Mouse (Mus musculus): ENCODE measurements around the gene Rictor.
"Not testable (repeated sequence)": the region's sequence is repeated elsewhere in the genome, so short reads cannot be mapped to it uniquely, and the experiment has no call there.

Rictor gene

GRCm38 (mm10) chr15:6723338-6723737 is 15.2 kb downstream of the Rictor start:
- in situ Hi-C loops (cut with MboI; ENCODE audit: unreplicated experiment in 2 of 2) = loop anchor here (25.0 kb wide), 2 partner anchors 1536 to 1611 kb away; partner anchors contain the start of genes Card6 (in 1 of the 2), Rpl37 (in 1 of the 2) and Ttc33 (in 1 of the 2)

- in situ Hi-C loops (cut with MboI; ENCODE audit: unreplicated experiment in 2 of 2) = loop anchor here (25.0 kb wide), 2 partner anchors 1537 to 1612 kb away; partner anchors contain the start of genes Card6 (in 1 of the 2), Rpl37 (in 1 of the 2) and Ttc33 (in 1 of the 2)
Observed at GRCm38 (mm10) chr15:6724442-6724841, 16.3 kb downstream of the Rictor start.

GRCm38 (mm10) chr15:6726130-6726808 is 18.1 kb downstream of the Rictor start:
- in situ Hi-C loops (cut with MboI; ENCODE audit: unreplicated experiment in 2 of 2) = no loop called here

- in situ Hi-C loops (cut with MboI; ENCODE audit: unreplicated experiment in 2 of 2) = no loop called here
Observed at GRCm38 (mm10) chr15:6733076-6733475, 24.9 kb downstream of the Rictor start.

GRCm38 (mm10) chr15:6739180-6739579 is 31.0 kb downstream of the Rictor start:
- in situ Hi-C loops (cut with MboI; ENCODE audit: unreplicated experiment in 2 of 2) = no loop called here

- in situ Hi-C loops (cut with MboI; ENCODE audit: unreplicated experiment in 2 of 2) = no loop called here
Observed at GRCm38 (mm10) chr15:6742337-6743025, 34.3 kb downstream of the Rictor start.

GRCm38 (mm10) chr15:6743723-6744122 is 35.5 kb downstream of the Rictor start:
- in situ Hi-C loops (cut with MboI; ENCODE audit: unreplicated experiment in 2 of 2) = no loop called here

- in situ Hi-C loops (cut with MboI; ENCODE audit: unreplicated experiment in 2 of 2) = not testable (repeated sequence)
Observed at GRCm38 (mm10) chr15:6746301-6746983, 38.3 kb downstream of the Rictor start.

GRCm38 (mm10) chr15:6747001-6747400 is 38.8 kb downstream of the Rictor start:
- in situ Hi-C loops (cut with MboI; ENCODE audit: unreplicated experiment in 2 of 2) = no loop called here

- in situ Hi-C loops (cut with MboI; ENCODE audit: unreplicated experiment in 2 of 2) = loop anchor here in 1 of 2 experiments (25.0 kb wide), 2 partner anchors 1383 to 1858 kb away; no protein-coding TSS in a partner anchor
Observed at GRCm38 (mm10) chr15:6754400-6754799, 46.2 kb downstream of the Rictor start.

GRCm38 (mm10) chr15:6772265-6772664 is 64.1 kb downstream of the Rictor start:
- in situ Hi-C loops (cut with MboI; ENCODE audit: unreplicated experiment in 2 of 2) = loop anchor here in 1 of 2 experiments (25.0 kb wide), 2 partner anchors 1365 to 1840 kb away; no protein-coding TSS in a partner anchor

- in situ Hi-C loops (cut with MboI; ENCODE audit: unreplicated experiment in 2 of 2) = loop anchor here (10.0 to 25.0 kb wide), 3 partner anchors 1351 to 1526 kb away; no protein-coding TSS in a partner anchor
Observed at GRCm38 (mm10) chr15:6786212-6786611, 78.0 kb downstream of the Rictor start.

- in situ Hi-C loops (cut with MboI; ENCODE audit: unreplicated experiment in 2 of 2) = loop anchor here (10.0 to 25.0 kb wide), 3 partner anchors 1350 to 1525 kb away; no protein-coding TSS in a partner anchor
Observed at GRCm38 (mm10) chr15:6787236-6787635, 79.1 kb downstream of the Rictor start.

- in situ Hi-C loops (cut with MboI; ENCODE audit: unreplicated experiment in 2 of 2) = loop anchor here in 1 of 2 experiments (25.0 kb wide), 2 partner anchors 1347 to 1522 kb away; no protein-coding TSS in a partner anchor
Observed at GRCm38 (mm10) chr15:6790011-6790410, 81.8 kb downstream of the Rictor start.

- in situ Hi-C loops (cut with MboI; ENCODE audit: unreplicated experiment in 2 of 2) = loop anchor here in 1 of 2 experiments (25.0 kb wide), 2 partner anchors 1346 to 1521 kb away; no protein-coding TSS in a partner anchor
Observed at GRCm38 (mm10) chr15:6791648-6792047, 83.5 kb downstream of the Rictor start.

- in situ Hi-C loops (cut with MboI; ENCODE audit: unreplicated experiment in 2 of 2) = loop anchor here in 1 of 2 experiments (25.0 kb wide), 2 partner anchors 1344 to 1519 kb away; no protein-coding TSS in a partner anchor
Observed at GRCm38 (mm10) chr15:6792846-6793245, 84.7 kb downstream of the Rictor start.

- in situ Hi-C loops (cut with MboI; ENCODE audit: unreplicated experiment in 2 of 2) = not testable (repeated sequence)
Observed at GRCm38 (mm10) chr15:6801212-6801611, 93.0 kb downstream of the Rictor start.

- in situ Hi-C loops (cut with MboI; ENCODE audit: unreplicated experiment in 2 of 2) = loop anchor here in 1 of 2 experiments (10.0 kb wide), 1 partner anchor 639 kb away; no protein-coding TSS in a partner anchor
Observed at GRCm38 (mm10) chr15:6815807-6816206, 107.6 kb downstream of the Rictor start.

GRCm38 (mm10) chr15:6840199-6840598 is 132.0 kb downstream of the Rictor start:
- in situ Hi-C loops (cut with MboI; ENCODE audit: unreplicated experiment in 2 of 2) = loop anchor here in 1 of 2 experiments (25.0 kb wide), 1 partner anchor 603 kb away; no protein-coding TSS in a partner anchor

- in situ Hi-C loops (cut with MboI; ENCODE audit: unreplicated experiment in 2 of 2) = loop anchor here in 1 of 2 experiments (25.0 kb wide), 1 partner anchor 613 kb away; no protein-coding TSS in a partner anchor
Observed at GRCm38 (mm10) chr15:6849851-6850250, 141.7 kb downstream of the Rictor start.
